Mouse (Mus musculus): ENCODE data around the gene Bnipl.

DNA sequence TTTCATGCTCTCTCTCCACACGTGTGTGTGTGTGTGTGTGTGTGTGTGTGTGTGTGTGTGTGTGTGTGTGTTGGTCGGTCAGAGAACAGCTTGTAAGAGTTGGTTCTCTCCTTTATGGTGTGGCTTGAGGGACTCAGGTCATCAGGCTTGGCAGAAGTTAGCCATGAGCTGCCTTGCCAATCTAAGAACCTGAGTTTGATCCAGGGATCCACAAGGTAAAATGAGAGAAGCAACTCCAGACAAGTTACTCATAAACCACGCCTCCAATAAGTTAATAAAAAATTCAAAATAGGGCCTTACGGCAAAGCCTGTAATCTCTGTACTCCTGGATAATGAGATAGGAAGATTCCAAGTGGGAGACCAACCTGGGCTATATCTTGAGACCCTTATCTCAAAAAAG lies 42.7 kb downstream of the Bnipl start:
- TF ChIP-seq CTCF (IDR thresholded peaks at IDR 0.05; ENCODE audit: borderline replicate concordance, insufficient read depth, low read depth, low read length) (no peak), POLR2A (IDR thresholded peaks at IDR 0.05; ENCODE audit: borderline replicate concordance, insufficient read depth, low read length) (no peak)
